Mouse (Mus musculus) liver, adult 2 months (tissue): Measurements from ENCODE around the gene Gm49322. TPM values are rescaled to one million over a fixed set of nuclear protein-coding genes. Genes with fewer than 3 reads are reported as not detected.
A peak's percentile ranks its signal among the peaks of the same experiment; 100 is the strongest.
"Not testable (repeated sequence)": the region's sequence is repeated elsewhere in the genome, so short reads cannot be mapped to it uniquely, and the experiment has no call there.

Experiments
- DNase-seq: peaks from one replicate; pipeline ENCODE4 v3.0.0-alpha.2; 2011; ENCODE audit warnings: low read depth, low spot score; ENCODE audit errors: extremely low read depth
- H3K27ac ChIP-seq: fragments of 200-500 bp; replicated peaks from 2 replicates; pipeline ENCODE4 v1.5.1; 2012; ENCODE audit warnings: low read depth, mild to moderate bottlenecking, control low read depth, inconsistent platforms, low read length; ENCODE audit not compliant: insufficient read depth
- H3K27me3 ChIP-seq: fragments of 200-500 bp; 2 replicates; pipeline ENCODE4 v1.6.1; 2012; ENCODE audit warnings: mild to moderate bottlenecking, moderate library complexity, low read length, inconsistent platforms; ENCODE audit not compliant: control insufficient read depth, insufficient read depth
- H3K36me3 ChIP-seq: fragments of 200-500 bp; 2 replicates; pipeline ENCODE4 v1.6.1; 2012; ENCODE audit warnings: low read length, inconsistent platforms; ENCODE audit not compliant: control insufficient read depth, insufficient read depth
- H3K4me1 ChIP-seq: fragments of 200-500 bp; 2 replicates; pipeline ENCODE4 v1.6.1; 2011; ENCODE audit warnings: low read length; ENCODE audit not compliant: control insufficient read depth, insufficient read depth
- H3K4me3 ChIP-seq: fragments of 200-500 bp; 2 replicates; pipeline ENCODE4 v1.5.1; 2011; ENCODE audit warnings: low read depth, mild to moderate bottlenecking, control low read depth, low read length, moderate library complexity; ENCODE audit not compliant: insufficient read depth
- H3K79me2 ChIP-seq: fragments of 200-500 bp; 2 replicates; pipeline ENCODE4 v1.6.1; 2012; ENCODE audit warnings: inconsistent platforms, mild to moderate bottlenecking, low read length, moderate library complexity; ENCODE audit not compliant: control insufficient read depth, insufficient read depth
- H3K9ac ChIP-seq: fragments of 200-500 bp; 2 replicates; pipeline ENCODE4 v1.6.1; 2012; ENCODE audit warnings: low read depth, mild to moderate bottlenecking, control low read depth, inconsistent platforms, low read length
- CTCF ChIP-seq: fragments of 200-500 bp; IDR thresholded peaks from 2 replicates; pipeline ENCODE4 v1.5.1; 2011; ENCODE audit warnings: low read depth, low read length, control low read depth
- POLR2A ChIP-seq: fragments of 200-500 bp; IDR thresholded peaks from 2 replicates; pipeline ENCODE4 v1.6.1; 2011; ENCODE audit warnings: low read length, control low read depth; ENCODE audit not compliant: insufficient read depth; ENCODE audit errors: extremely low read depth
- WGBS: fragments of 180-500 bp; shearing (Covaris S2); methylation state at CpG from one replicate; pipeline ENCODE4 v1.1.7; 2018; 5-methylcytosine and 5-hydroxymethylcytosine counted together
- polyA plus RNA-seq: library from polyadenylated mRNA; depleted of rRNA; stranded (reverse); fragments of >200 nt; gene quantifications from 2 replicates; pipeline ENCODE4 v1.2.3, GENCODE M21; 2012
- total RNA-seq: library from RNA; depleted of rRNA; stranded (reverse); fragments of >200 nt; gene quantifications from 2 replicates; pipeline ENCODE4 v1.2.3, GENCODE M21; 2014

The Gm49322 gene
- total and polyA plus RNA-seq, 2 experiments = 0.28 to 0.70 TPM

- TF ChIP-seq POLR2A = no peak
- TF ChIP-seq CTCF = no peak
- Histone ChIP-seq H3K9ac (no peak overlapping the region), H3K36me3 (peaks cover 6% of the 10 kb centered on the region; the same call in 1 of the 2 replicates), H3K4me3 (no peak overlapping the region), H3K27me3 (no peaks in the 10 kb centered on the region), H3K79me2 (peaks cover 24% of the 10 kb centered on the region), H3K4me1 (peaks cover 17% of the 10 kb centered on the region), H3K27ac (no peak overlapping the region; the same call in 1 of the 2 replicates)
- peak; percentile 84 for DNase-seq
- WGBS = 9% methylated on average over 6 of the region's 6 CpGs
Measured at GRCm38 (mm10) chr10:80635345-80635744, 29.5 kb downstream of the Gm49322 start.

GRCm38 (mm10) chr10:80646936-80647335 lies 41.1 kb downstream of the Gm49322 start:
- Histone ChIP-seq H3K4me1 (no peaks in the 10 kb centered on the region), H3K36me3 (peaks cover 2% of the 10 kb centered on the region; the same call in 1 of the 2 replicates), H3K9ac (no peak overlapping the region), H3K27me3 (no peaks in the 10 kb centered on the region), H3K27ac (no peak overlapping the region), H3K4me3 (no peak overlapping the region), H3K79me2 (no peaks in the 10 kb centered on the region)
- 55% methylated on average over 10 of the region's 10 CpGs for WGBS
- peak; percentile 68 for DNase-seq
- no peak for TF ChIP-seq POLR2A
- TF ChIP-seq CTCF = no peak

GRCm38 (mm10) chr10:80649910-80650309 lies 44.1 kb downstream of the Gm49322 start:
- not testable (repeated sequence) for DNase-seq, H3K4me1 ChIP-seq, H3K79me2 ChIP-seq, H3K4me3 ChIP-seq, H3K27ac ChIP-seq, H3K36me3 ChIP-seq, H3K27me3 ChIP-seq, H3K9ac ChIP-seq
- 94% methylated on average over 6 of the region's 6 CpGs for WGBS

- no peak overlapping the region for H3K27ac ChIP-seq
- WGBS = 94% methylated on average over 10 of the region's 10 CpGs
- H3K4me1 ChIP-seq = peaks cover 2% of the 10 kb centered on the region; the same call in 1 of the 2 replicates
- no peak overlapping the region for H3K9ac ChIP-seq
- no peak overlapping the region for H3K4me3 ChIP-seq
- H3K79me2 ChIP-seq = peaks cover 12% of the 10 kb centered on the region; the same call in 1 of the 2 replicates
- DNase-seq = no peak
- no peaks in the 10 kb centered on the region for H3K36me3 ChIP-seq
- no peaks in the 10 kb centered on the region for H3K27me3 ChIP-seq
- TF ChIP-seq CTCF = no peak
Measured at GRCm38 (mm10) chr10:80650392-80650791, 44.6 kb downstream of the Gm49322 start.

- H3K27me3 ChIP-seq = no peaks in the 10 kb centered on the region
- no peak for DNase-seq
- peaks cover 20% of the 10 kb centered on the region; the same call in 1 of the 2 replicates for H3K79me2 ChIP-seq
- peaks cover 8% of the 10 kb centered on the region for H3K4me1 ChIP-seq
- H3K4me3 ChIP-seq = no peak overlapping the region
- no peak overlapping the region for H3K27ac ChIP-seq
- H3K36me3 ChIP-seq = no peaks in the 10 kb centered on the region
- TF ChIP-seq CTCF = no peak
- TF ChIP-seq POLR2A = no peak
- no peak overlapping the region for H3K9ac ChIP-seq
- 85% methylated on average over 6 of the region's 6 CpGs for WGBS
Measured at GRCm38 (mm10) chr10:80653156-80653720, 47.4 kb downstream of the Gm49322 start.

- Histone ChIP-seq H3K4me3 (no peak overlapping the region), H3K79me2 (peaks cover 20% of the 10 kb centered on the region; the same call in 1 of the 2 replicates), H3K27ac (no peak overlapping the region), H3K9ac (no peak overlapping the region), H3K27me3 (no peaks in the 10 kb centered on the region), H3K4me1 (peaks cover 8% of the 10 kb centered on the region), H3K36me3 (no peaks in the 10 kb centered on the region)
- 71% methylated on average over 6 of the region's 6 CpGs for WGBS
- DNase-seq = no peak
- TF ChIP-seq CTCF = no peak
- TF ChIP-seq POLR2A = no peak
Measured at GRCm38 (mm10) chr10:80654866-80655265, 49.0 kb downstream of the Gm49322 start.
